Mouse (Mus musculus): ENCODE results near the gene Dyrk4. TPM values are rescaled to one million over a fixed set of nuclear protein-coding genes. Genes with fewer than 3 reads are reported as not detected.

The Dyrk4 gene
- polyA plus RNA-seq (2012; rRNA removed) = 0.07 and 0.10 TPM in 2 replicates

DNA sequence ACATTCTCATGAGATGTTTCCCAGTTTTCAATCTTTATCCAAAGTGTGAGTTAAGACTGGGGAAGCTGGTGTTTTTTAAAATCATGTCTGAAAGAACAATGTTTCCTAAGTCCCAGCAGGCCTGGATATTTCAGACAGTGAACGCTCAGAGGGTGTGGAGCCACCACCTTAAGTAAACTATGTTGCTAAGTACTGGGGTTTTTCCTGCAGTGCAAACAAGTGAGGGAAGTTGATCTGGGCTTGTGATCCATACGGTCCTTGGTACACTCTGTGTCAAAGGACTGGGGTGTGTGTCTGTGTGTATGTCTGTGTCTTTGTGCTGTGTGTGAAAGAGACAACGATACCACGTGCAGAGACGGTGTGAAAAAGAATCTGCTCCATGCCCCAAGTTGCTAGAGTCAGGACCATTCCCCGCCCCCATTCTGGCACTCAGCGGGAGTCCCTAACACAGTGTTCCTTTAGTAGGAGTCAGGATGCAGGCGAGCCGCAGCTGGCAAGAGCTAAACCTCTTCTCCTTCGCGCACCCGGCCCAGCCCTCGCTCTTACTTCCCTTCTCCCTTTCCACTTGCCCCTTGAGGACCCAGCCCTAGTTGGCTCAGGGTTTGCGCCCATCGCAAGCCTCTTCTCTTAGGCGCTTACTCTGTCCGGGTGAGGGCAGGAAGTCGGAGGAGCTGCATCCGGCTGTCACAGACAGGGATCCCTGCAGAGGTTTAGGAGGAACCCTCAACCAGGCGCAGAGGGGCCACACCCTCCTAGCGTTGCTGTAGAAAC, at the start of gene Dyrk4:
TSS of gene Dyrk4 (minus strand) at position 729 of the 771 bp plus-strand sequence.
- DNase-seq = peak; percentile 23
- WGBS = 15% methylated on average over 21 of the region's 21 CpGs
- H3K4me1 ChIP-seq (ENCODE audit: control insufficient read depth, insufficient read depth, low read length) = no peaks in the 10 kb centered on the region
- peak within 1 kb of the TSS; percentile 44 for H3K4me3 ChIP-seq (replicated peaks; ENCODE audit: extremely low read depth, low read depth, low read length)
- TF ChIP-seq POLR2A (IDR thresholded peaks at IDR 0.05; ENCODE audit: borderline replicate concordance, extremely low read depth, low read depth, low read length) = no peak
- no peak for TF ChIP-seq CTCF (IDR thresholded peaks at IDR 0.05; ENCODE audit: insufficient read depth, low read length)

DNA sequence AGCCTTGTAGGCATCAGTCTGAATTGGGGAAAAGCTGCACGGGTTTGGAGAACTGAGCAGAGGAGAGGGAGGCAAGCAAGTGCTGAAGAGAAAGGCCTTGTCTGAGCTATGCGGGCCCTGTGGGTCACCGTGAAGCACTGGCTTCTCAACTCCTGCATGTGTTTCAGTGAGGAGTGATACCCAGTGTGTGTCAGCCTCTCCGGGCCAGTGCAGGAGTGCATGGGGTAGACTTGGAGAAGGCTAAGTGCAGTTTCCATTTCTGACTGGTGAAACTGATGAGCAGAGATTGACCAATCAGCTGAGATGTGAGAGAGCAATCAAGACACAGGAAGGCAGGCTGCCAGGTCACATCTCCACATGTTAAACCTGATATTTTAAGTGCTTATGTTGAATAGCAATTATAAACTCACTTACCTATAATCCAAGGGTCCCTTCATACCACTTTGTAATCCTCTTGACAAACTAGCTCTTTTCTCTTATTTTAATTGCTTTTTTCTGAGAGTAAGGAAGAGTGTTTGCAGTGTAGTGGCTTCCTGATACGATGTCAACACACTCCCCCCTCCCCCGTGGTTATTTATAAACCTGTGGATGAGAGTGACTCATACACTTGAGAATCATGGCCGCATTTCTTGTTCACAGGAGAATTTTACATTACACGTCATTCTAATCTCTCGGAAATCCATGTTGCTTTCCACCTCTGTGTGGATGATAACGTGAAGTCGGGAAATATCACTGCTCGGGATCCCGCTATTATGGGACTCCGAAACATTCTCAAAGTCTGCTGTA, 44.8 kb upstream of the Dyrk4 start:
- TF ChIP-seq CTCF (IDR thresholded peaks at IDR 0.05; ENCODE audit: insufficient read depth, low read length) = no peak
- no peak for TF ChIP-seq POLR2A (IDR thresholded peaks at IDR 0.05; ENCODE audit: borderline replicate concordance, extremely low read depth, low read depth, low read length)
- 71% methylated on average over 14 of the region's 14 CpGs for WGBS
- Histone ChIP-seq H3K4me3 (replicated peaks; ENCODE audit: extremely low read depth, low read depth, low read length) (no peak overlapping the region), H3K4me1 (ENCODE audit: control insufficient read depth, insufficient read depth, low read length) (no peaks in the 10 kb centered on the region)
- no peak for DNase-seq

DNA sequence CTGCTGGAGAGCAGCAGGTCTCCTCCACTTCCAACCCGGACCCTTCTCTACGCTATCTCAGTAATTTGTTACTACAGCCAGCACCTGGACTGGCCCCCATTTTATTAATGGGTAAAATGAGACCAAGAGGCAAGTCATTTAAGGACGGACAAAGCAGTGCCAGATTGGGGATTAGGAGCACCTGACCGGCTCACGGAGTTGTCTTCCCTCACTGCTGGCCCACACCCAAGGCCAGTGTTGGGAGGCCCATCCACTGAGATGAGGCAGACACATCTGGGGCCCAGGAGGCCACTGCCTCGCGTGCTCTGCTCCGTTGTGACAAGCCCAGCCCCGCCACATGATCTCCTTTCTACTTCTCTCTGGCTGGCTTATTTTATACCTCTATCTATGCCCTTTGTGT, 41.8 kb upstream of the Dyrk4 start:
- H3K4me3 ChIP-seq (replicated peaks; ENCODE audit: extremely low read depth, low read depth, low read length) = no peak overlapping the region
- WGBS = 87% methylated on average over 9 of the region's 9 CpGs

DNA sequence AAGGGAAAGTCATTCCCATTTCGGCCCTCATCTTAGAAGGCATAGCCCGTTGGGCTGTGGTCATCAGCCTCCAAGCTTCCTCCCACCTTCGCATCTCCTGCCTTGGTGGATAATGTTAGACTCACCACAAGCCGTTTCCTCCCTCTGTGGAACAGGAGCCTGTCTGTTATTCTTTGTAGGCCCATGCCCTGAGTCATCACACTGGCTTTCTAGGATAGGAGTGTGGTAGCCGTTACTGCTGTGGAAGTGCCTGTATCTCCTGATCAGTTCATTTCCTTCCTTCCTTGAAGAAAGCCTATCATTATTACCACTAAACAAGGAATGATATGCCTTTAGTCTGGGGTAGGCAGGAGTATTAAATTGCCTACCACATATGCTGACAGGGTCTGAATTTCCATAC, 41.1 kb upstream of the Dyrk4 start:
- DNase-seq = no peak
- Histone ChIP-seq H3K4me3 (replicated peaks; ENCODE audit: extremely low read depth, low read depth, low read length) (no peak overlapping the region), H3K4me1 (ENCODE audit: control insufficient read depth, insufficient read depth, low read length) (no peaks in the 10 kb centered on the region)
- no peak for TF ChIP-seq CTCF (IDR thresholded peaks at IDR 0.05; ENCODE audit: insufficient read depth, low read length)
- WGBS = 71% methylated on average over 5 of the region's 5 CpGs

More for the DNA sequence above, 41.8 kb upstream of the Dyrk4 start:
- no peak for DNase-seq
- TF ChIP-seq POLR2A (IDR thresholded peaks at IDR 0.05; ENCODE audit: borderline replicate concordance, extremely low read depth, low read depth, low read length) (no peak), CTCF (IDR thresholded peaks at IDR 0.05; ENCODE audit: insufficient read depth, low read length) (no peak)
- H3K4me1 ChIP-seq (ENCODE audit: control insufficient read depth, insufficient read depth, low read length) = no peaks in the 10 kb centered on the region

DNA sequence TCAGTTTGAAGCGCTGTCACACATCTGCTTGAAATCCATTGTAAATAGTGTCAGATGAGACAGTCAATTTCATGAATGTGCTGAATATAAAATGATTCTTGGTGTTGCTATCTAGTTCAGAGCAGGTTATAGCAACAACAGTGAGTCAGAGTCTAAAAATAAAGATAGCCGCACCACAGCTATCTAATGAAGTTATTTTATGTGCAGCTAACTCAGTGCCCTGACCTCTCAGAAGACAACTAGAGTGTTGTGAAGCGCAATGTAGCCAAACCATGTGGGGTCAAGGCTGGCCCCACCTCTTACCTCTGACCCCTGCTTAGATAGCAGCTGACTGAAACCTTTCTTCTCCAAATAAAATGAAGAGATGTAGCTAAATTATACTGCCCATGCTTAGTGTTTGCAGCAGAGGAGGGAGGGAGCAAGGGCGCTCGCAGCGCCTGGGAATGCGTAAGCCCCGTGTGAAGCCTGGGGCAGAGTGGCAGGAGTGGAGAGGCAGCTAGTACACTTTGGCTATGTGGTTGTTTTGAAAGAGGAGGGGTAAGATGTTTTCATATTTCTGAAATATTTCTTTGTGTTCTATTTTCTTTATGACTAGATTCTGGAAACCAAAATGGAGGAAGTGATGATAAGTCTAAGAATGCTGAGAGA, 39.9 kb upstream of the Dyrk4 start:
- Histone ChIP-seq H3K4me3 (replicated peaks; ENCODE audit: extremely low read depth, low read depth, low read length) (no peak overlapping the region), H3K4me1 (ENCODE audit: control insufficient read depth, insufficient read depth, low read length) (no peaks in the 10 kb centered on the region)
- DNase-seq = no peak
- 89% methylated on average over 8 of the region's 8 CpGs for WGBS
- no peak for TF ChIP-seq POLR2A (IDR thresholded peaks at IDR 0.05; ENCODE audit: borderline replicate concordance, extremely low read depth, low read depth, low read length)
- TF ChIP-seq CTCF (IDR thresholded peaks at IDR 0.05; ENCODE audit: insufficient read depth, low read length) = no peak

DNA sequence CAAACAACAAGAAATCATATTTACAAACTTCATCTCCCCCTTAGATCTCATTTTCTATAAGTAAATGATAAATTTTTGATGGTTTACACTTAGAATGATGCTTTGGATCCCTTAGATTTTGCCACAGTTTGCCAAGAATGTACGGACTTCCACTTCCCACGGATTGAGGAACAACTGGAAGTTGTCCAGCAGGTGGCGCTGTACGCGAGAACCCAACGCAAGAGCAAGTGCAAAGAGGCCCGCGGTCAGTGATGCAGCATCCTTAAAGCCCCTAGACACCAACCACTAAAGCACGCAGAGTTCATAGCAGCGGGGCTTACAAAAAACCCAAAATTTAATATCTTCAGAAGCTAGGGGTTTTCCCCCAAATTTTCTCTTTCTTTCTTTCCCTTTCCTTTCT, 34.1 kb upstream of the Dyrk4 start:
- WGBS = 6% methylated on average over 10 of the region's 10 CpGs
- TF ChIP-seq CTCF (IDR thresholded peaks at IDR 0.05; ENCODE audit: insufficient read depth, low read length) = peak; percentile 91
- TF ChIP-seq POLR2A (IDR thresholded peaks at IDR 0.05; ENCODE audit: borderline replicate concordance, extremely low read depth, low read depth, low read length) = no peak
- peak; percentile 62 for DNase-seq
- H3K4me1 ChIP-seq (ENCODE audit: control insufficient read depth, insufficient read depth, low read length) = no peaks in the 10 kb centered on the region
- H3K4me3 ChIP-seq (replicated peaks; ENCODE audit: extremely low read depth, low read depth, low read length) = no peak overlapping the region

DNA sequence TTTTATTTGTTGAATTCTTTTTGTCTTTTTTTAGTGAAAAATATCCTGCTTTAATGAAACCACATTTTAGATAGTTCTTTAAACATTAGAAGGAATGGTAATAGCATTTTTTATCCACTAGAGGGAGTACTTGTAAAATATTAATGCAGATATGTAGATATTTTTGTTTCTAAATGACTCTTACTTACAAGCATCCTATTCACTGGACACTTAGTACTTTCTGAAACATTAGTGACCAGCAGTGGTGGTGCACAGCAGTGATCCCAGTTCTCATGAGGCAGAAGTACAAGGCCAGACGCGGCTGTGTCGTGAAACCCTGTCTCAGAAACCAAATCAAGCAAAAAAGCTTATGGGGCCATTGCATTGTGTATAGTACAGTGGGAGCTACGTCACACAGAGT, 26.7 kb upstream of the Dyrk4 start:
- 91% methylated on average over 4 of the region's 4 CpGs for WGBS
- Histone ChIP-seq H3K4me1 (ENCODE audit: control insufficient read depth, insufficient read depth, low read length) (no peaks in the 10 kb centered on the region), H3K4me3 (replicated peaks; ENCODE audit: extremely low read depth, low read depth, low read length) (no peak overlapping the region)
- TF ChIP-seq CTCF (IDR thresholded peaks at IDR 0.05; ENCODE audit: insufficient read depth, low read length) = no peak; the same call in 1 of the 2 replicates
- TF ChIP-seq POLR2A (IDR thresholded peaks at IDR 0.05; ENCODE audit: borderline replicate concordance, extremely low read depth, low read depth, low read length) = no peak
- no peak for DNase-seq

DNA sequence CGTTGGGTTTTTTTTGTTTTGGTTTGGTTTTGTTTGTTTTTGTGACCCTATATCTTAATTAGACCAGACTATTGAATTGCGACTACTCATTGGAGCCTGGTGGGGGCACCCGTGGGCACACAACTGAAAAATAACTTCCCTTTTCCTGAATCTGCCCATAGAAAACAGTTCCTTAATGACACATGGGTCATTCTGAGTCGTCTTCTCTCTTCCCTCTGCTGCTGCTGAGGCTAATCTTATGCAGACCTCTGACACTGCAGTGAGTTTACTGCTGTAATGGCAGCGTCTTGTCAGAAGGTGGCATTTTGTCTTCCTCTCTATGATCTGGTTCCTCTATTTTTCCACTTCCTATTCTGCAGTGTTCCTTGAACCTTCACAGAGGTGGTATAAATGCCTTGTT, 18.8 kb upstream of the Dyrk4 start:
- H3K4me1 ChIP-seq (ENCODE audit: control insufficient read depth, insufficient read depth, low read length) = peaks cover 3% of the 10 kb centered on the region; the same call in 1 of the 2 replicates
- 5% methylated on average over 5 of the region's 5 CpGs for WGBS
- TF ChIP-seq CTCF (IDR thresholded peaks at IDR 0.05; ENCODE audit: insufficient read depth, low read length) = no peak
- TF ChIP-seq POLR2A (IDR thresholded peaks at IDR 0.05; ENCODE audit: borderline replicate concordance, extremely low read depth, low read depth, low read length) = no peak
- no peak overlapping the region for H3K4me3 ChIP-seq (replicated peaks; ENCODE audit: extremely low read depth, low read depth, low read length)
- no peak for DNase-seq

DNA sequence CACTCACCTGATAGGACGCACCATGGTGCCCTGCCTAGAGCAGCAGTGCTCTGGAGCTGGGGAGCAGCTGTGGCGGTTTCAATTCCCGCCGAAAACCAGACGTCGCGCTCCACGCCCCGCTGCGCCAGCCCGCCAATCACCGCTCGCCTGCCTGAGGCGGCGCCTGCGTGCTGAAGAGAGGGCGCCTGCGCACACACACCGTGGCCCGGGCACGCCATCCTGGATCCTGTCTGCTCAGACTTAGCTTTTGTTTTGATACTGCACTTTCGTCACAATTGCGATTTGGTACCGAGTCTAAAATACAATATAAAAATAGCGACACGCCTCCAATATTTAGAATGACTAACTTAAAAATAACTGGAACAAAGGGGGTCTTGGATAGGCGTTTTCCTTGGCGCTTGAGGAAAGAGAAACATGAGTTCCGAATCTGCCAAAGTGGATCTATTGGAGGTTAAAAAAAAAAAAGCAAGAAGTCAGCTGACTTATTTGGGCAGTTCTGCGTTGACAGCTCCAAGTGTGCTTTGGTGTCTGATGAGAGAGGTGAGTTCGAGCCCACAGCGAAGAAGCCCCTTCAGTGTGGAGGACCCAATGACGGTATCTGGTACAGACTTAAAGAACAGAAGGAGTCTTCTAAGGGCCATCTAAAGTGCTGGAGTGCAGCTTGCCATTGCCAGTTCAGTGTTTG, 18.0 kb upstream of the Dyrk4 start, which contains the start of the genes Rad51ap1 and D6Wsu163e:
TSS of gene Rad51ap1 (minus strand) at position 101 of the 685 bp plus-strand sequence.
TSS of gene D6Wsu163e (plus strand) at position 476 of the 685 bp plus-strand sequence.
- DNase-seq = peak; percentile 89
- peak within 1 kb of the TSS; percentile 89 for H3K4me3 ChIP-seq (replicated peaks; ENCODE audit: extremely low read depth, low read depth, low read length)
- peaks cover 3% of the 10 kb centered on the region; the same call in 1 of the 2 replicates for H3K4me1 ChIP-seq (ENCODE audit: control insufficient read depth, insufficient read depth, low read length)
- TF ChIP-seq CTCF (IDR thresholded peaks at IDR 0.05; ENCODE audit: insufficient read depth, low read length) (no peak), POLR2A (IDR thresholded peaks at IDR 0.05; ENCODE audit: borderline replicate concordance, extremely low read depth, low read depth, low read length) (peak; percentile 15; the same call in 1 of the 2 replicates)
- under 1% methylated on average over 33 of the region's 33 CpGs for WGBS

All from lung, adult 2 months (tissue).